Mouse (Mus musculus): ENCODE results near the gene Serping1. TPM values are rescaled to one million over a fixed set of nuclear protein-coding genes. Genes with fewer than 3 reads are reported as not detected.
A peak's percentile ranks its signal among the peaks of the same experiment; 100 is the strongest.

The Serping1 gene
- total and polyA plus RNA-seq, 3 experiments: not detected

GRCm38 (mm10) chr2:84726716-84727115, 48.5 kb downstream of the Serping1 start:
- DNase-seq (ENCODE audit: extremely low read depth): no peak
- Histone ChIP-seq H3K4me1 (ENCODE audit: control insufficient read depth in 1 of 2, insufficient read depth in 2 of 2) (peaks cover 8 to 33% of the 10 kb centered on the region in 2 experiments), H3K9me3 (replicated peaks; ENCODE audit: low read length) (no peaks in the 10 kb centered on the region), H3K27ac (ENCODE audit: insufficient read depth, low read depth) (no peak overlapping the region), H3K36me3 (replicated peaks in 1 of 2; ENCODE audit: control insufficient read depth in 1 of 2, insufficient read depth in 1 of 2, low read length in 1 of 2) (peaks cover 16 to 36% of the 10 kb centered on the region in 2 experiments), H3K4me3 (replicated peaks in 1 of 3; ENCODE audit: low read depth in 2 of 3, low read length in 2 of 3, poor library complexity in 1 of 3) (peak overlapping the region; percentile 62 to 69 (median 68)), H3K4me2 (ENCODE audit: insufficient read depth, low read depth, poor library complexity, severe bottlenecking) (peak overlapping the region; percentile 95), H3K79me2 (replicated peaks; ENCODE audit: control insufficient read depth, extremely low read depth, insufficient read depth, poor library complexity, severe bottlenecking) (peaks cover 30% of the 10 kb centered on the region), H3K9ac (ENCODE audit: insufficient read depth, low read depth) (peak overlapping the region; percentile 96), H3K27me3 (replicated peaks) (no peaks in the 10 kb centered on the region)
- TF ChIP-seq CHD1 (IDR thresholded peaks at IDR 0.05; ENCODE audit: low read depth, low read length) (no peak), POLR2A (IDR thresholded peaks at IDR 0.05; ENCODE audit: low read depth, low read length) (no peak), RAD21 (IDR thresholded peaks at IDR 0.05; ENCODE audit: low read depth, low read length) (no peak), JUN (IDR thresholded peaks at IDR 0.05; ENCODE audit: insufficient read depth, low read depth, low read length) (no peak), CHD2 (IDR thresholded peaks at IDR 0.05; ENCODE audit: low read length) (no peak), CTCF (conservative IDR thresholded peaks at IDR 0.05 in 1 of 2, IDR thresholded peaks at IDR 0.05 in 1 of 2; ENCODE audit: low read depth in 2 of 2, low read length in 2 of 2) (no peak), IRF4 (IDR thresholded peaks at IDR 0.05; ENCODE audit: low read depth, low read length) (no peak), ZC3H11A (IDR thresholded peaks at IDR 0.05; ENCODE audit: low read depth, low read length) (no peak), ZKSCAN1 (IDR thresholded peaks at IDR 0.05; ENCODE audit: borderline replicate concordance, low read depth, low read length) (no peak), SIN3A (IDR thresholded peaks at IDR 0.05; ENCODE audit: low read length) (no peak), POLR2AphosphoS2 (IDR thresholded peaks at IDR 0.05; ENCODE audit: low read depth, low read length) (no peak), GABPA (IDR thresholded peaks at IDR 0.05; ENCODE audit: insufficient replicate concordance, low read depth, low read length) (no peak), E2F4 (IDR thresholded peaks at IDR 0.05; ENCODE audit: insufficient replicate concordance, low read depth, low read length) (no peak), JUND (conservative IDR thresholded peaks at IDR 0.05; ENCODE audit: low read depth, low read length) (no peak)
- in situ Hi-C loops (cut with MboI; ENCODE audit: low pct_ligation_motif_present, low pct_unique_long_range_greater_than_20kb, low sequenced_read_pairs): no loop called here
- dilution Hi-C loops (cut with MboI; ENCODE audit: extremely low pct_ligation_motif_present, extremely low pct_unique_long_range_greater_than_20kb, low sequenced_read_pairs): no loop called here

- Histone ChIP-seq H3K9ac (ENCODE audit: insufficient read depth, low read depth) (peak overlapping the region; percentile 96; the same call in 1 of the 2 replicates), H3K4me1 (ENCODE audit: control insufficient read depth in 1 of 2, insufficient read depth in 2 of 2) (peaks cover 8 to 37% of the 10 kb centered on the region in 2 experiments), H3K4me2 (ENCODE audit: insufficient read depth, low read depth, poor library complexity, severe bottlenecking) (peak overlapping the region; percentile 95), H3K27me3 (replicated peaks) (no peaks in the 10 kb centered on the region), H3K4me3 (replicated peaks in 1 of 3; ENCODE audit: low read depth in 2 of 3, low read length in 2 of 3, poor library complexity in 1 of 3) (peak overlapping the region; percentile 12 to 69 (median 68)), H3K27ac (ENCODE audit: insufficient read depth, low read depth) (no peak overlapping the region), H3K36me3 (replicated peaks in 1 of 2; ENCODE audit: control insufficient read depth in 1 of 2, insufficient read depth in 1 of 2, low read length in 1 of 2) (peaks cover 22 to 44% of the 10 kb centered on the region in 2 experiments), H3K9me3 (replicated peaks; ENCODE audit: low read length) (no peaks in the 10 kb centered on the region), H3K79me2 (replicated peaks; ENCODE audit: control insufficient read depth, extremely low read depth, insufficient read depth, poor library complexity, severe bottlenecking) (peaks cover 30% of the 10 kb centered on the region)
- dilution Hi-C loops (cut with MboI; ENCODE audit: extremely low pct_ligation_motif_present, extremely low pct_unique_long_range_greater_than_20kb, low sequenced_read_pairs) (no loop called here), in situ Hi-C loops (cut with MboI; ENCODE audit: low pct_ligation_motif_present, low pct_unique_long_range_greater_than_20kb, low sequenced_read_pairs) (no loop called here)
- DNase-seq (ENCODE audit: extremely low read depth): no peak
- TF ChIP-seq MAFK (IDR thresholded peaks at IDR 0.05; ENCODE audit: insufficient replicate concordance, low read length) (no peak), ETS1 (conservative IDR thresholded peaks at IDR 0.05; ENCODE audit: low read depth, low read length) (no peak), E2F4 (IDR thresholded peaks at IDR 0.05; ENCODE audit: insufficient replicate concordance, low read depth, low read length) (no peak), KAT2A (IDR thresholded peaks at IDR 0.05; ENCODE audit: insufficient replicate concordance, low read length) (no peak), MEF2A (IDR thresholded peaks at IDR 0.05; ENCODE audit: borderline replicate concordance, low read depth, low read length) (no peak), SMC3 (IDR thresholded peaks at IDR 0.05; ENCODE audit: low read depth, low read length) (no peak), MAZ (IDR thresholded peaks at IDR 0.05; ENCODE audit: low read depth, low read length) (no peak), ELF1 (IDR thresholded peaks at IDR 0.05; ENCODE audit: low read depth, low read length) (no peak), TBP (conservative IDR thresholded peaks at IDR 0.05; ENCODE audit: low read depth, low read length) (no peak), CHD1 (IDR thresholded peaks at IDR 0.05; ENCODE audit: low read depth, low read length) (no peak), RCOR1 (conservative IDR thresholded peaks at IDR 0.05; ENCODE audit: low read depth, low read length) (no peak), IRF4 (IDR thresholded peaks at IDR 0.05; ENCODE audit: low read depth, low read length) (no peak), TCF12 (IDR thresholded peaks at IDR 0.05; ENCODE audit: low read depth, low read length) (no peak), POLR2AphosphoS2 (IDR thresholded peaks at IDR 0.05; ENCODE audit: low read depth, low read length) (no peak), BHLHE40 (IDR thresholded peaks at IDR 0.05; ENCODE audit: low read depth, low read length) (no peak), MXI1 (IDR thresholded peaks at IDR 0.05; ENCODE audit: low read depth, low read length) (no peak), ZC3H11A (IDR thresholded peaks at IDR 0.05; ENCODE audit: low read depth, low read length) (no peak), HCFC1 (IDR thresholded peaks at IDR 0.05; ENCODE audit: low read depth, low read length) (no peak), EP300 (IDR thresholded peaks at IDR 0.05; ENCODE audit: low read length) (no peak), UBTF (IDR thresholded peaks at IDR 0.05; ENCODE audit: low read depth, low read length) (no peak)
Observed at GRCm38 (mm10) chr2:84725770-84726169, 49.5 kb downstream of the Serping1 start.

Measured in CH12.LX (cell line).